Mouse (Mus musculus): ENCODE measurements around the gene Cs. TPM values are rescaled to one million over a fixed set of nuclear protein-coding genes. Genes with fewer than 3 reads are reported as not detected.

Cs gene
- total and polyA plus RNA-seq, 3 experiments: 947 to 1,148 (median 1,091) TPM

GRCm38 (mm10) chr10:128411211-128412054 lies 73.9 kb downstream of the Cs start, which contains the start of the genes Nabp2 and Rnf41:
Gene Nabp2 (minus strand): TSS chr10:128411492.
Gene Rnf41 (plus strand): TSS chr10:128411657.
- Histone ChIP-seq H3K4me1 (ENCODE audit: control insufficient read depth, insufficient read depth, low read length) (peaks cover 5% of the 10 kb centered on the region), H3K9ac (ENCODE audit: low read depth, low read length) (peak within 1 kb of the TSS; percentile 77), H3K79me2 (replicated peaks; ENCODE audit: control insufficient read depth, insufficient read depth, low read length) (no peaks in the 10 kb centered on the region), H3K4me3 (peak within 1 kb of the TSS; percentile 63), H3K27ac (peak within 1 kb of the TSS; percentile 89), H3K36me3 (ENCODE audit: control insufficient read depth, insufficient read depth, low read length) (no peaks in the 10 kb centered on the region), H3K27me3 (ENCODE audit: control insufficient read depth, insufficient read depth, low read length) (no peaks in the 10 kb centered on the region)
- DNase-seq: peak; percentile 97 to 99
- TF ChIP-seq CTCF (IDR thresholded peaks at IDR 0.05) (no peak; the same call in 1 of the 2 replicates), POLR2A (IDR thresholded peaks at IDR 0.05; ENCODE audit: insufficient read depth, low read depth, low read length) (peak; percentile 81), EP300 (IDR thresholded peaks at IDR 0.05; ENCODE audit: insufficient read depth, low read depth, low read length) (0 out of 2 replicates have a peak, but pooled peaks have one; percentile 41)
- under 1% methylated on average over 50 of the region's 50 CpGs for WGBS
- intact Hi-C loops (cut with DNase I): loop anchor here (5.0 kb wide), 1 partner anchor 116 kb away; the partner anchor contains the start of gene Esyt1

DNA sequence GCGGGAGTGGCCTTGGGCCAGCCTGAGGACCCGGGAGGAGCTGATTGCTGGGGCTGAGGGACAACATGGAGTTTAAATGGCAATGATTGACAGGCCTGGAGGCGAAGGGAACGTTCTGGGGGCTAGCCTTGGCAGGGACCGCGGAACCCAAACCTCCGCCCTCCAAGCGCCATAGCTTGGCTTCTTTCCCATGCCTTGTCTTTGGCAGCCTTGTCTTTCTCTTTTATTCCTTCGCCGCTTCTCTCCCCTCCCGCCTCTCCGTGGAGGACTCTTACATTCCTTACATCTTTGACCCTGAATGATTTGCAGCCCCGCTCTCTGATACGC lies 74.5 kb downstream of the Cs start:
- intact Hi-C loops (cut with DNase I): loop anchor here (5.0 kb wide), 1 partner anchor 115 kb away; the partner anchor contains the start of gene Esyt1
- H3K27me3 ChIP-seq (ENCODE audit: control insufficient read depth, insufficient read depth, low read length): no peaks in the 10 kb centered on the region
- peak overlapping the region; percentile 89 for H3K27ac ChIP-seq
- H3K36me3 ChIP-seq (ENCODE audit: control insufficient read depth, insufficient read depth, low read length): no peaks in the 10 kb centered on the region
- H3K79me2 ChIP-seq (replicated peaks; ENCODE audit: control insufficient read depth, insufficient read depth, low read length): no peaks in the 10 kb centered on the region
- TF ChIP-seq EP300 (IDR thresholded peaks at IDR 0.05; ENCODE audit: insufficient read depth, low read depth, low read length): no peak
- TF ChIP-seq CTCF (IDR thresholded peaks at IDR 0.05): no peak
- TF ChIP-seq POLR2A (IDR thresholded peaks at IDR 0.05; ENCODE audit: insufficient read depth, low read depth, low read length): no peak
- H3K4me3 ChIP-seq: peak overlapping the region; percentile 63
- H3K9ac ChIP-seq (ENCODE audit: low read depth, low read length): peak overlapping the region; percentile 69
- DNase-seq: peak in 1 of 2 experiments; percentile 41
- WGBS: 3% methylated on average over 14 of the region's 14 CpGs
- peaks cover 5% of the 10 kb centered on the region for H3K4me1 ChIP-seq (ENCODE audit: control insufficient read depth, insufficient read depth, low read length)

Small RNA genes within 50 kb of the gene (microRNA-seq; reads per million reads assigned to microRNA genes)
- gene Gm25361 (0 reads per million in 2 experiments), gene Gm26308 (0 reads per million in 2 experiments), gene Mir6914 (0 reads per million in 2 experiments), gene Mir6915 (1.7 to 1.9 reads per million in 2 experiments)

Other genes starting within 250 kb of the Cs start
- 10 to 100 TPM; 18.4 to 22.4 TPM for gene Baz2a, start 246.2 kb upstream of the Cs start, total RNA-seq (2021)
- 15.5 and 23.7 TPM in 2 replicates for gene Baz2a, start 246.2 kb upstream of the Cs start, polyA plus RNA-seq (2012; rRNA removed)
- gene Rbms2, start 157.4 kb upstream of the Cs start, total RNA-seq (2021): 10 to 100 TPM; 91.9 to 94.7 TPM
- gene Rbms2, start 157.4 kb upstream of the Cs start, polyA plus RNA-seq (2012; rRNA removed): 98.4 and 108 TPM in 2 replicates
- under 1 TPM; 0.75 to 0.78 TPM for gene Gls2, start 143.3 kb upstream of the Cs start, total RNA-seq (2021)
- 1.00 and 1.4 TPM in 2 replicates for gene Gls2, start 143.3 kb upstream of the Cs start, polyA plus RNA-seq (2012; rRNA removed)
- 10 to 100 TPM; 35.0 to 37.5 TPM for gene Spryd4, start 125.9 kb upstream of the Cs start, total RNA-seq (2021)
- gene Spryd4, start 125.9 kb upstream of the Cs start, polyA plus RNA-seq (2012; rRNA removed): 32.1 and 48.4 TPM in 2 replicates
- gene Mip, start 111.9 kb upstream of the Cs start, total RNA-seq (2021): not detected
- gene Mip, start 111.9 kb upstream of the Cs start, polyA plus RNA-seq (2012; rRNA removed): not detected in 2 replicates
- 1 to 10 TPM; 6.5 to 7.6 TPM for gene Timeless, start 105.7 kb upstream of the Cs start, total RNA-seq (2021)
- gene Timeless, start 105.7 kb upstream of the Cs start, polyA plus RNA-seq (2012; rRNA removed): 5.7 and 9.6 TPM in 2 replicates
- not detected for gene Apon, start 83.6 kb upstream of the Cs start, total RNA-seq (2021)
- gene Apon, start 83.6 kb upstream of the Cs start, polyA plus RNA-seq (2012; rRNA removed): 0.18 TPM in 1 of 2 replicates, not detected in the other
- gene Apof, start 69.1 kb upstream of the Cs start, total RNA-seq (2021): not detected
- gene Apof, start 69.1 kb upstream of the Cs start, polyA plus RNA-seq (2012; rRNA removed): 0.18 TPM in 1 of 2 replicates, not detected in the other
- gene Stat2, start 67.2 kb upstream of the Cs start, total RNA-seq (2021): 10 to 100 TPM in 1 of 2 experiments, 1 to 10 TPM in 1; 7.3 to 12.2 TPM
- 11.0 and 17.5 TPM in 2 replicates for gene Stat2, start 67.2 kb upstream of the Cs start, polyA plus RNA-seq (2012; rRNA removed)
- under 1 TPM in 1 of 2 experiments, not detected in 1; 0.16 TPM for gene Il23a, start 39.0 kb upstream of the Cs start, total RNA-seq (2021)
- 0.12 TPM in 1 of 2 replicates, not detected in the other for gene Il23a, start 39.0 kb upstream of the Cs start, polyA plus RNA-seq (2012; rRNA removed)
- gene Pan2, start 34.4 kb upstream of the Cs start, total RNA-seq (2021): 1 to 10 TPM; 6.5 to 6.9 TPM
- 15.2 and 19.8 TPM in 2 replicates for gene Pan2, start 34.4 kb upstream of the Cs start, polyA plus RNA-seq (2012; rRNA removed)
- gene Cnpy2, start 15.3 kb upstream of the Cs start, total RNA-seq (2021): 10 to 100 TPM; 58.9 to 65.3 TPM
- gene Cnpy2, start 15.3 kb upstream of the Cs start, polyA plus RNA-seq (2012; rRNA removed): 27.8 and 48.0 TPM in 2 replicates
- 100 to 1,000 TPM; 332 to 391 TPM for gene Coq10a, start 31.3 kb downstream of the Cs start, total RNA-seq (2021)
- gene Coq10a, start 31.3 kb downstream of the Cs start, polyA plus RNA-seq (2012; rRNA removed): 356 and 500 TPM in 2 replicates
- gene Ankrd52, start 39.4 kb downstream of the Cs start, total RNA-seq (2021): 10 to 100 TPM; 41.8 to 47.5 TPM
- 29.2 and 34.6 TPM in 2 replicates for gene Ankrd52, start 39.4 kb downstream of the Cs start, polyA plus RNA-seq (2012; rRNA removed)
- gene Slc39a5, start 63.5 kb downstream of the Cs start, total RNA-seq (2021): not detected
- gene Slc39a5, start 63.5 kb downstream of the Cs start, polyA plus RNA-seq (2012; rRNA removed): not detected in 2 replicates
- 10 to 100 TPM; 45.2 to 48.2 TPM for gene Nabp2, start 73.8 kb downstream of the Cs start, total RNA-seq (2021)
- 25.0 and 25.1 TPM in 2 replicates for gene Nabp2, start 73.8 kb downstream of the Cs start, polyA plus RNA-seq (2012; rRNA removed)
- gene Rnf41, start 73.9 kb downstream of the Cs start, total RNA-seq (2021): 10 to 100 TPM; 15.8 to 16.9 TPM
- 12.5 and 17.8 TPM in 2 replicates for gene Rnf41, start 73.9 kb downstream of the Cs start, polyA plus RNA-seq (2012; rRNA removed)
- 10 to 100 TPM; 75.5 to 77.6 TPM for gene Smarcc2, start 121.5 kb downstream of the Cs start, total RNA-seq (2021)
- gene Smarcc2, start 121.5 kb downstream of the Cs start, polyA plus RNA-seq (2012; rRNA removed): 49.1 and 61.1 TPM in 2 replicates
- 100 to 1,000 TPM; 242 to 302 TPM for gene Myl6, start 156.4 kb downstream of the Cs start, total RNA-seq (2021)
- gene Myl6, start 156.4 kb downstream of the Cs start, polyA plus RNA-seq (2012; rRNA removed): 379 and 468 TPM in 2 replicates
- gene Myl6b, start 161.0 kb downstream of the Cs start, total RNA-seq (2021): 1 to 10 TPM; 3.5 to 3.8 TPM
- 2.9 and 4.1 TPM in 2 replicates for gene Myl6b, start 161.0 kb downstream of the Cs start, polyA plus RNA-seq (2012; rRNA removed)
- 10 to 100 TPM; 16.4 to 17.9 TPM for gene Esyt1, start 188.1 kb downstream of the Cs start, total RNA-seq (2021)
- gene Esyt1, start 188.1 kb downstream of the Cs start, polyA plus RNA-seq (2012; rRNA removed): 23.6 and 24.7 TPM in 2 replicates
- gene Zc3h10, start 210.0 kb downstream of the Cs start, total RNA-seq (2021): 1 to 10 TPM; 7.5 to 7.6 TPM
- gene Zc3h10, start 210.0 kb downstream of the Cs start, polyA plus RNA-seq (2012; rRNA removed): 6.6 and 6.8 TPM in 2 replicates
- gene Rpl41, start 211.6 kb downstream of the Cs start, total RNA-seq (2021): 1,000 to 10,000 TPM; 1,453 to 1,598 TPM
- 853 and 867 TPM in 2 replicates for gene Rpl41, start 211.6 kb downstream of the Cs start, polyA plus RNA-seq (2012; rRNA removed)
- gene Pa2g4, start 228.3 kb downstream of the Cs start, total RNA-seq (2021): 10 to 100 TPM; 39.4 to 44.2 TPM
- gene Pa2g4, start 228.3 kb downstream of the Cs start, polyA plus RNA-seq (2012; rRNA removed): 19.5 and 35.6 TPM in 2 replicates